Mouse (Mus musculus): ENCODE results near the gene Gm45808. TPM values are rescaled to one million over a fixed set of nuclear protein-coding genes. Genes with fewer than 3 reads are reported as not detected.

The Gm45808 gene
- polyA plus RNA-seq, 1 experiment, result not detected

GRCm38 (mm10) chr7:45525809-45526473 is 39.3 kb upstream of the Gm45808 start, which contains the start of the genes Ppp1r15a and Plekha4:
TSS of gene Ppp1r15a (minus strand) at chr7:45526268.
TSS of gene Plekha4 (plus strand) at chr7:45526330.
- Histone ChIP-seq H3K4me3 (ENCODE audit: insufficient read depth, poor library complexity, severe bottlenecking) (peak within 1 kb of the TSS; percentile 75), H3K79me3 (ENCODE audit: low read depth) (peaks cover 14% of the 10 kb centered on the region), H3ac (ENCODE audit: control insufficient read depth, insufficient read length, low read depth) (peak within 1 kb of the TSS; percentile 94), H3K27me3 (ENCODE audit: control insufficient read depth, insufficient read depth, insufficient read length) (no peaks in the 10 kb centered on the region), H3K79me2 (ENCODE audit: control insufficient read depth, insufficient read depth) (peaks cover 19% of the 10 kb centered on the region), H3K36me3 (ENCODE audit: control insufficient read depth, insufficient read depth) (peaks cover 21% of the 10 kb centered on the region)
- no peak for TF ChIP-seq MYOD1 (IDR thresholded peaks at IDR 0.05; ENCODE audit: control insufficient read depth, insufficient read length, low read depth)
- no peak for TF ChIP-seq CTCF (IDR thresholded peaks at IDR 0.05; ENCODE audit: control insufficient read depth, insufficient read depth, insufficient read length)
- TF ChIP-seq CEBPB (IDR thresholded peaks at IDR 0.05; ENCODE audit: low read depth), result no peak
- no peak for TF ChIP-seq MAX (IDR thresholded peaks at IDR 0.05)
- TF ChIP-seq MYOG (IDR thresholded peaks at IDR 0.05; ENCODE audit: control insufficient read depth, extremely low read depth, insufficient read length), result no peak
- no peak for TF ChIP-seq USF1 (IDR thresholded peaks at IDR 0.05; ENCODE audit: low read depth)
- no peak for TF ChIP-seq FOSL1 (IDR thresholded peaks at IDR 0.05; ENCODE audit: insufficient read depth, low read length, poor library complexity, severe bottlenecking)

- peaks cover 14% of the 10 kb centered on the region for H3K79me3 ChIP-seq (ENCODE audit: low read depth)
- no peak for TF ChIP-seq MYOG (IDR thresholded peaks at IDR 0.05; ENCODE audit: control insufficient read depth, extremely low read depth, insufficient read length)
- TF ChIP-seq USF1 (IDR thresholded peaks at IDR 0.05; ENCODE audit: low read depth), result peak; percentile 49
- peak; percentile 47 for TF ChIP-seq MAX (IDR thresholded peaks at IDR 0.05)
- TF ChIP-seq CEBPB (IDR thresholded peaks at IDR 0.05; ENCODE audit: low read depth), result no peak
- H3ac ChIP-seq (ENCODE audit: control insufficient read depth, insufficient read length, low read depth), result peak overlapping the region; percentile 25
- H3K36me3 ChIP-seq (ENCODE audit: control insufficient read depth, insufficient read depth), result peaks cover 21% of the 10 kb centered on the region
- H3K79me2 ChIP-seq (ENCODE audit: control insufficient read depth, insufficient read depth), result peaks cover 19% of the 10 kb centered on the region
- peak overlapping the region; percentile 75 for H3K4me3 ChIP-seq (ENCODE audit: insufficient read depth, poor library complexity, severe bottlenecking)
- H3K27me3 ChIP-seq (ENCODE audit: control insufficient read depth, insufficient read depth, insufficient read length), result no peaks in the 10 kb centered on the region
Measured at GRCm38 (mm10) chr7:45524841-45525621, 38.4 kb upstream of the Gm45808 start.

GRCm38 (mm10) chr7:45523678-45524170 is 37.1 kb upstream of the Gm45808 start:
- Histone ChIP-seq H3K36me3 (ENCODE audit: control insufficient read depth, insufficient read depth) (peaks cover 21% of the 10 kb centered on the region), H3ac (ENCODE audit: control insufficient read depth, insufficient read length, low read depth) (no peak overlapping the region), H3K4me3 (ENCODE audit: insufficient read depth, poor library complexity, severe bottlenecking) (no peak overlapping the region), H3K79me3 (ENCODE audit: low read depth) (peaks cover 14% of the 10 kb centered on the region), H3K27me3 (ENCODE audit: control insufficient read depth, insufficient read depth, insufficient read length) (no peaks in the 10 kb centered on the region), H3K79me2 (ENCODE audit: control insufficient read depth, insufficient read depth) (peaks cover 19% of the 10 kb centered on the region)
- TF ChIP-seq MYOG (IDR thresholded peaks at IDR 0.05; ENCODE audit: control insufficient read depth, extremely low read depth, insufficient read length) (no peak), MAX (IDR thresholded peaks at IDR 0.05) (no peak), USF1 (IDR thresholded peaks at IDR 0.05; ENCODE audit: low read depth) (no peak), MYOD1 (IDR thresholded peaks at IDR 0.05; ENCODE audit: control insufficient read depth, insufficient read length, low read depth) (no peak), CTCF (IDR thresholded peaks at IDR 0.05; ENCODE audit: control insufficient read depth, insufficient read depth, insufficient read length) (no peak), FOSL1 (IDR thresholded peaks at IDR 0.05; ENCODE audit: insufficient read depth, low read length, poor library complexity, severe bottlenecking) (no peak)

- H3ac ChIP-seq (ENCODE audit: control insufficient read depth, insufficient read length, low read depth), result no peak overlapping the region
- H3K36me3 ChIP-seq (ENCODE audit: control insufficient read depth, insufficient read depth), result peaks cover 21% of the 10 kb centered on the region
- no peaks in the 10 kb centered on the region for H3K27me3 ChIP-seq (ENCODE audit: control insufficient read depth, insufficient read depth, insufficient read length)
- TF ChIP-seq MYOG (IDR thresholded peaks at IDR 0.05; ENCODE audit: control insufficient read depth, extremely low read depth, insufficient read length) (no peak), MAX (IDR thresholded peaks at IDR 0.05) (no peak), FOSL1 (IDR thresholded peaks at IDR 0.05; ENCODE audit: insufficient read depth, low read length, poor library complexity, severe bottlenecking) (no peak), CTCF (IDR thresholded peaks at IDR 0.05; ENCODE audit: control insufficient read depth, insufficient read depth, insufficient read length) (no peak), MYOD1 (IDR thresholded peaks at IDR 0.05; ENCODE audit: control insufficient read depth, insufficient read length, low read depth) (no peak), CEBPB (IDR thresholded peaks at IDR 0.05; ENCODE audit: low read depth) (no peak), USF1 (IDR thresholded peaks at IDR 0.05; ENCODE audit: low read depth) (no peak)
- H3K4me3 ChIP-seq (ENCODE audit: insufficient read depth, poor library complexity, severe bottlenecking), result no peak overlapping the region
- peaks cover 19% of the 10 kb centered on the region for H3K79me2 ChIP-seq (ENCODE audit: control insufficient read depth, insufficient read depth)
- peaks cover 14% of the 10 kb centered on the region for H3K79me3 ChIP-seq (ENCODE audit: low read depth)
Measured at GRCm38 (mm10) chr7:45522957-45523676, 36.5 kb upstream of the Gm45808 start.

GRCm38 (mm10) chr7:45522194-45522752 is 35.7 kb upstream of the Gm45808 start:
- Histone ChIP-seq H3ac (ENCODE audit: control insufficient read depth, insufficient read length, low read depth) (no peak overlapping the region), H3K36me3 (ENCODE audit: control insufficient read depth, insufficient read depth) (peaks cover 21% of the 10 kb centered on the region), H3K79me3 (ENCODE audit: low read depth) (peaks cover 14% of the 10 kb centered on the region), H3K27me3 (ENCODE audit: control insufficient read depth, insufficient read depth, insufficient read length) (no peaks in the 10 kb centered on the region), H3K79me2 (ENCODE audit: control insufficient read depth, insufficient read depth) (peaks cover 19% of the 10 kb centered on the region), H3K4me3 (ENCODE audit: insufficient read depth, poor library complexity, severe bottlenecking) (no peak overlapping the region)
- TF ChIP-seq CEBPB (IDR thresholded peaks at IDR 0.05; ENCODE audit: low read depth) (no peak), CTCF (IDR thresholded peaks at IDR 0.05; ENCODE audit: control insufficient read depth, insufficient read depth, insufficient read length) (no peak), MYOD1 (IDR thresholded peaks at IDR 0.05; ENCODE audit: control insufficient read depth, insufficient read length, low read depth) (no peak), FOSL1 (IDR thresholded peaks at IDR 0.05; ENCODE audit: insufficient read depth, low read length, poor library complexity, severe bottlenecking) (no peak), MAX (IDR thresholded peaks at IDR 0.05) (no peak), MYOG (IDR thresholded peaks at IDR 0.05; ENCODE audit: control insufficient read depth, extremely low read depth, insufficient read length) (no peak), USF1 (IDR thresholded peaks at IDR 0.05; ENCODE audit: low read depth) (no peak)
